Mouse (Mus musculus): ENCODE results near the gene Dpy19l3. TPM values are rescaled to one million over a fixed set of nuclear protein-coding genes. Genes with fewer than 3 reads are reported as not detected.

Dpy19l3 gene
- polyA plus RNA-seq, 1 experiment from 2014 or later, result 57.5 TPM

GRCm38 (mm10) chr7:35651583-35652270, 102.5 kb downstream of the Dpy19l3 start:
- Histone ChIP-seq H3K9ac (no peak overlapping the region), H3K4me1 (replicated peaks; ENCODE audit: control insufficient read depth, insufficient read depth, low read length) (no peaks in the 10 kb centered on the region), H3K27ac (no peak overlapping the region), H3K27me3 (ENCODE audit: control insufficient read depth, insufficient read depth, low read length) (no peaks in the 10 kb centered on the region), H3K9me3 (ENCODE audit: control insufficient read depth, low read length) (no peaks in the 10 kb centered on the region), H3K36me3 (replicated peaks; ENCODE audit: control insufficient read depth, insufficient read depth) (no peaks in the 10 kb centered on the region), H3K4me3 (replicated peaks; ENCODE audit: low read length) (no peak overlapping the region), H3K4me2 (replicated peaks) (no peak overlapping the region)
- ATAC-seq (ENCODE audit: low FRiP score) (no peak), DNase-seq (ENCODE audit: low spot score) (no peak)
- 78% methylated on average over 10 of the region's 10 CpGs for WGBS

- H3K36me3 ChIP-seq (replicated peaks; ENCODE audit: control insufficient read depth, insufficient read depth), result no peaks in the 10 kb centered on the region
- no peaks in the 10 kb centered on the region for H3K4me1 ChIP-seq (replicated peaks; ENCODE audit: control insufficient read depth, insufficient read depth, low read length)
- no peak overlapping the region for H3K4me3 ChIP-seq (replicated peaks; ENCODE audit: low read length)
- ATAC-seq (ENCODE audit: low FRiP score) (no peak), DNase-seq (ENCODE audit: low spot score) (peak; percentile 48)
- no peaks in the 10 kb centered on the region for H3K27me3 ChIP-seq (ENCODE audit: control insufficient read depth, insufficient read depth, low read length)
- H3K4me2 ChIP-seq (replicated peaks), result no peak overlapping the region
- no peak overlapping the region for H3K27ac ChIP-seq
- WGBS, result 73% methylated on average over 11 of the region's 11 CpGs
- H3K9ac ChIP-seq, result no peak overlapping the region
- H3K9me3 ChIP-seq (ENCODE audit: control insufficient read depth, low read length), result no peaks in the 10 kb centered on the region
Measured at GRCm38 (mm10) chr7:35650716-35651410, 103.4 kb downstream of the Dpy19l3 start.

GRCm38 (mm10) chr7:35649071-35649470, 105.2 kb downstream of the Dpy19l3 start:
- DNase-seq (ENCODE audit: low spot score) (no peak), ATAC-seq (ENCODE audit: low FRiP score) (no peak)
- H3K27me3 ChIP-seq (ENCODE audit: control insufficient read depth, insufficient read depth, low read length), result no peaks in the 10 kb centered on the region
- H3K27ac ChIP-seq, result no peak overlapping the region
- no peaks in the 10 kb centered on the region for H3K4me1 ChIP-seq (replicated peaks; ENCODE audit: control insufficient read depth, insufficient read depth, low read length)
- H3K4me2 ChIP-seq (replicated peaks), result no peak overlapping the region
- no peaks in the 10 kb centered on the region for H3K9me3 ChIP-seq (ENCODE audit: control insufficient read depth, low read length)
- no peak overlapping the region for H3K9ac ChIP-seq
- H3K4me3 ChIP-seq (replicated peaks; ENCODE audit: low read length), result no peak overlapping the region
- WGBS, result 49% methylated on average over 3 of the region's 3 CpGs
- peaks cover 11% of the 10 kb centered on the region for H3K36me3 ChIP-seq (replicated peaks; ENCODE audit: control insufficient read depth, insufficient read depth)

- 65% methylated on average over 9 of the region's 9 CpGs for WGBS
- H3K9ac ChIP-seq, result no peak overlapping the region
- H3K27me3 ChIP-seq (ENCODE audit: control insufficient read depth, insufficient read depth, low read length), result no peaks in the 10 kb centered on the region
- no peaks in the 10 kb centered on the region for H3K4me1 ChIP-seq (replicated peaks; ENCODE audit: control insufficient read depth, insufficient read depth, low read length)
- no peak overlapping the region for H3K4me2 ChIP-seq (replicated peaks)
- no peak for ATAC-seq (ENCODE audit: low FRiP score)
- H3K4me3 ChIP-seq (replicated peaks; ENCODE audit: low read length), result no peak overlapping the region
- no peak for DNase-seq (ENCODE audit: low spot score)
- H3K36me3 ChIP-seq (replicated peaks; ENCODE audit: control insufficient read depth, insufficient read depth), result peaks cover 17% of the 10 kb centered on the region
- no peak overlapping the region for H3K27ac ChIP-seq
- H3K9me3 ChIP-seq (ENCODE audit: control insufficient read depth, low read length), result no peaks in the 10 kb centered on the region
Measured at GRCm38 (mm10) chr7:35648239-35649069, 105.8 kb downstream of the Dpy19l3 start.

- Histone ChIP-seq H3K4me1 (replicated peaks; ENCODE audit: control insufficient read depth, insufficient read depth, low read length) (no peaks in the 10 kb centered on the region), H3K36me3 (replicated peaks; ENCODE audit: control insufficient read depth, insufficient read depth) (peaks cover 29% of the 10 kb centered on the region), H3K9me3 (ENCODE audit: control insufficient read depth, low read length) (no peaks in the 10 kb centered on the region), H3K4me3 (replicated peaks; ENCODE audit: low read length) (peak within 1 kb of the TSS; percentile 97), H3K27ac (peak within 1 kb of the TSS; percentile 87), H3K4me2 (replicated peaks) (peak within 1 kb of the TSS; percentile 79), H3K27me3 (ENCODE audit: control insufficient read depth, insufficient read depth, low read length) (no peaks in the 10 kb centered on the region), H3K9ac (peak within 1 kb of the TSS; percentile 90)
- under 1% methylated on average over 64 of the region's 64 CpGs for WGBS
- ATAC-seq (ENCODE audit: low FRiP score), result peak; percentile 93
- peak; percentile 99 for DNase-seq (ENCODE audit: low spot score)
Measured at GRCm38 (mm10) chr7:35647101-35647698, 107.1 kb downstream of the Dpy19l3 start, which contains the start of gene Pdcd5. TSS of gene Pdcd5 (minus strand) at chr7:35647521.

GRCm38 (mm10) chr7:35646317-35647081, 107.8 kb downstream of the Dpy19l3 start:
- H3K36me3 ChIP-seq (replicated peaks; ENCODE audit: control insufficient read depth, insufficient read depth), result peaks cover 36% of the 10 kb centered on the region
- H3K4me2 ChIP-seq (replicated peaks), result peak overlapping the region; percentile 79
- no peaks in the 10 kb centered on the region for H3K27me3 ChIP-seq (ENCODE audit: control insufficient read depth, insufficient read depth, low read length)
- no peaks in the 10 kb centered on the region for H3K9me3 ChIP-seq (ENCODE audit: control insufficient read depth, low read length)
- no peaks in the 10 kb centered on the region for H3K4me1 ChIP-seq (replicated peaks; ENCODE audit: control insufficient read depth, insufficient read depth, low read length)
- DNase-seq (ENCODE audit: low spot score) (peak; percentile 43), ATAC-seq (ENCODE audit: low FRiP score) (peak; percentile 34)
- peak overlapping the region; percentile 90 for H3K9ac ChIP-seq
- peak overlapping the region; percentile 87 for H3K27ac ChIP-seq
- WGBS, result 11% methylated on average over 34 of the region's 34 CpGs
- peak overlapping the region; percentile 97 for H3K4me3 ChIP-seq (replicated peaks; ENCODE audit: low read length)

GRCm38 (mm10) chr7:35640072-35640471, 114.2 kb downstream of the Dpy19l3 start:
- Histone ChIP-seq H3K27ac (no peak overlapping the region), H3K27me3 (ENCODE audit: control insufficient read depth, insufficient read depth, low read length) (no peaks in the 10 kb centered on the region), H3K9me3 (ENCODE audit: control insufficient read depth, low read length) (no peaks in the 10 kb centered on the region), H3K4me3 (replicated peaks; ENCODE audit: low read length) (no peak overlapping the region), H3K4me2 (replicated peaks) (no peak overlapping the region), H3K9ac (no peak overlapping the region), H3K4me1 (replicated peaks; ENCODE audit: control insufficient read depth, insufficient read depth, low read length) (no peaks in the 10 kb centered on the region), H3K36me3 (replicated peaks; ENCODE audit: control insufficient read depth, insufficient read depth) (peaks cover 81% of the 10 kb centered on the region)
- DNase-seq (ENCODE audit: low spot score), result no peak
- WGBS, result 81% methylated on average over 6 of the region's 6 CpGs
- ATAC-seq (ENCODE audit: low FRiP score), result no peak

GRCm38 (mm10) chr7:35636874-35637273, 117.4 kb downstream of the Dpy19l3 start:
- Histone ChIP-seq H3K27me3 (ENCODE audit: control insufficient read depth, insufficient read depth, low read length) (no peaks in the 10 kb centered on the region), H3K9me3 (ENCODE audit: control insufficient read depth, low read length) (no peaks in the 10 kb centered on the region), H3K4me1 (replicated peaks; ENCODE audit: control insufficient read depth, insufficient read depth, low read length) (no peaks in the 10 kb centered on the region), H3K4me2 (replicated peaks) (no peak overlapping the region), H3K36me3 (replicated peaks; ENCODE audit: control insufficient read depth, insufficient read depth) (peaks cover 71% of the 10 kb centered on the region), H3K4me3 (replicated peaks; ENCODE audit: low read length) (no peak overlapping the region), H3K9ac (no peak overlapping the region), H3K27ac (no peak overlapping the region)
- WGBS, result 94% methylated on average over 9 of the region's 9 CpGs
- ATAC-seq (ENCODE audit: low FRiP score) (no peak), DNase-seq (ENCODE audit: low spot score) (no peak)
